Mouse (Mus musculus) cerebellum, adult 11 months (tissue): ENCODE measurements at regions not wholly inside any gene's neighbourhood (a gene's known extent, or its start where the extent isn't known, plus 50 kb on each side); places are given as distances from the start of the nearest gene placed in this dataset.

Source experiments
- DNase-seq: peaks from one replicate; pipeline ENCODE4 v3.0.0; 2022

GRCm38 (mm10) chr2:71694758-71695310 is 50.6 kb upstream of the Itga6 start:
- DNase-seq = no peak
